Mouse (Mus musculus) liver, postnatal 0 days (tissue): ENCODE results near the gene Tdrd9. TPM values are rescaled to one million over a fixed set of nuclear protein-coding genes. Genes with fewer than 3 reads are reported as not detected.

ENCODE experiments used
- ATAC-seq: fragments of 200-750 bp; cut with Nextera tagmentation; 2 replicates; pipeline ENCODE4 v1.8.0; 2017; ENCODE audit warnings: mild to moderate bottlenecking, moderate library complexity
- DNase-seq: peaks from one replicate; pipeline ENCODE4 v3.0.0-alpha.2; 2016
- H3K27ac ChIP-seq: fragments of 300-500 bp; sonication (generic); 2 replicates; pipeline ENCODE4 v1.5.1; 2014; ENCODE audit warnings: antibody characterized with exemption, moderate library complexity, mild to moderate bottlenecking, low read depth
- H3K27me3 ChIP-seq: fragments of 300-500 bp; sonication (generic); 2 replicates; pipeline ENCODE4 v1.6.1; 2014; ENCODE audit warnings: low read length, control low read depth, mixed read lengths; ENCODE audit not compliant: insufficient read depth
- H3K36me3 ChIP-seq: fragments of 300-500 bp; sonication (generic); replicated peaks from 2 replicates; pipeline ENCODE4 v1.6.1; 2014; ENCODE audit warnings: mild to moderate bottlenecking, control low read depth, low read length, moderate library complexity, mixed read lengths; ENCODE audit not compliant: insufficient read depth
- H3K4me1 ChIP-seq: fragments of 300-500 bp; sonication (generic); 2 replicates; pipeline ENCODE4 v1.6.1; 2014; ENCODE audit warnings: antibody characterized with exemption, mild to moderate bottlenecking, control low read depth; ENCODE audit not compliant: insufficient read depth
- H3K4me2 ChIP-seq: fragments of 300-500 bp; sonication (generic); 2 replicates; pipeline ENCODE4 v1.6.1; 2014; ENCODE audit warnings: low read depth, mild to moderate bottlenecking, low read length, moderate library complexity, mixed read lengths
- H3K4me3 ChIP-seq: fragments of 300-500 bp; sonication (generic); 2 replicates; pipeline ENCODE4 v1.5.1; 2014; ENCODE audit warnings: low read depth, low read length
- H3K9ac ChIP-seq: fragments of 300-500 bp; sonication (generic); replicated peaks from 2 replicates; pipeline ENCODE4 v1.6.1; 2014; ENCODE audit warnings: mild to moderate bottlenecking, moderate library complexity
- H3K9me3 ChIP-seq: fragments of 300-500 bp; sonication (generic); 2 replicates; pipeline ENCODE4 v1.6.1; 2016; ENCODE audit warnings: mild to moderate bottlenecking, control low read depth, low read length, mixed read lengths
- CTCF ChIP-seq: sonication (generic); IDR thresholded peaks from 2 replicates; pipeline ENCODE4 v1.5.1; 2016; ENCODE audit warnings: antibody characterized with exemption, low read depth
- EP300 ChIP-seq: IDR thresholded peaks from 2 replicates; pipeline ENCODE4 v1.6.1; 2016; ENCODE audit warnings: antibody characterized with exemption, low read depth, mild to moderate bottlenecking
- WGBS: fragments of 180-500 bp; shearing (Covaris S2); extraction: QIAGEN DNeasy Blood & Tissue Kit; methylation state at CpG from one replicate; pipeline ENCODE4 v1.1.7; 2014; ENCODE audit not compliant: insufficient replicate concordance; 5-methylcytosine and 5-hydroxymethylcytosine counted together
- polyA plus RNA-seq: library from polyadenylated mRNA; unstranded; fragments of >200 nt; fragmentation: Nextera tagmentation; extraction: Ambion mirVana; gene quantifications from 2 replicates; pipeline ENCODE4 v1.2.1, GENCODE M21; 2015

The Tdrd9 gene
- polyA plus RNA-seq, 1 experiment from 2014 or later, result 0.21 TPM

DNA sequence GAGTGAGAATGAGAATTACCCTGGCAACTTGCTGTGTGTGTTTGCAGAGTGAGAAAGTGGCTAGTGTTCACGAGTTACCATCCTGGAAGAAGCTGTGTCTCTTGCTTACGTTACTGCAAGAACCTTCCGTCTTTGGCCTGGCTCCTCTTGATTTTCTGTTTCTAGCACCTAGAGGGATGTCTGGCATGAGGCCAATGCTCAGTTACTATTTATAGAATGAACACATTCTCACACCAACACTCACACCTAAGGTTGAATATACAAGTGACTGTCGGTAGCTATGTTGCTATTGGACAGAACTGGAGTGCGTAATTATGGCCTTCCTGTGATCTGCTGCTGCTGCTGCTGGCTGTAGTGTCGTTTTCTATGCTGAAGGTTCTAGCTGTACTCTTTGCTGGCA, 5.8 kb downstream of the Tdrd9 start:
- no peaks in the 10 kb centered on the region for H3K4me1 ChIP-seq
- no peaks in the 10 kb centered on the region for H3K27me3 ChIP-seq
- TF ChIP-seq CTCF, result no peak
- no peak for TF ChIP-seq EP300
- H3K9ac ChIP-seq, result no peak overlapping the region
- ATAC-seq (no peak), DNase-seq (no peak)
- no peak overlapping the region for H3K4me2 ChIP-seq
- no peak overlapping the region for H3K27ac ChIP-seq
- H3K36me3 ChIP-seq, result no peaks in the 10 kb centered on the region
- no peak overlapping the region for H3K4me3 ChIP-seq
- WGBS, result 68% methylated on average over 6 of the region's 6 CpGs
- no peaks in the 10 kb centered on the region for H3K9me3 ChIP-seq

DNA sequence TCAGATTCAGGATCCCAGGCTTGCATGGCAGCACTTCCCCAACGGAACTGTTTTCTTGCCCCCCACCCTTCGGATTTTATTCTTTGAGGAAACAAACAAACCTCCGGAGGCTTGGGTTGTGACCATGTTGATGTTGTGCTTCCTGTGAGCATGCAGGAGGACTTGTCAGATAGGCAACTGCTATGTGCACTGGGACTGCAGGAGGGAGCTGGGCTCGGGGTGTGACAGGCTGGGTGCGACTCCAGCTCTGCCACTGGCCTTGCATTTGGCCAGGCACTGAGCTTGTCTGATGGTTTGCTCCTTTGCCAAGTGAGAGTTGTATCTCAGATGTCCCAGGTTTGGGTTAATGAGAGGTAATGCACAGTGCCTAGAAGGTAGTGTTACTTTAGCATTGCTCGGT, 6.9 kb downstream of the Tdrd9 start:
- no peaks in the 10 kb centered on the region for H3K9me3 ChIP-seq
- H3K9ac ChIP-seq, result no peak overlapping the region
- WGBS, result 51% methylated on average over 6 of the region's 6 CpGs
- no peak overlapping the region for H3K4me2 ChIP-seq
- ATAC-seq (no peak), DNase-seq (no peak)
- TF ChIP-seq CTCF, result no peak
- no peak overlapping the region for H3K27ac ChIP-seq
- no peaks in the 10 kb centered on the region for H3K27me3 ChIP-seq
- H3K4me3 ChIP-seq, result no peak overlapping the region
- no peaks in the 10 kb centered on the region for H3K36me3 ChIP-seq
- H3K4me1 ChIP-seq, result 0 out of 2 replicates have a peak, but pooled peaks cover 3% of the 10 kb centered on the region

DNA sequence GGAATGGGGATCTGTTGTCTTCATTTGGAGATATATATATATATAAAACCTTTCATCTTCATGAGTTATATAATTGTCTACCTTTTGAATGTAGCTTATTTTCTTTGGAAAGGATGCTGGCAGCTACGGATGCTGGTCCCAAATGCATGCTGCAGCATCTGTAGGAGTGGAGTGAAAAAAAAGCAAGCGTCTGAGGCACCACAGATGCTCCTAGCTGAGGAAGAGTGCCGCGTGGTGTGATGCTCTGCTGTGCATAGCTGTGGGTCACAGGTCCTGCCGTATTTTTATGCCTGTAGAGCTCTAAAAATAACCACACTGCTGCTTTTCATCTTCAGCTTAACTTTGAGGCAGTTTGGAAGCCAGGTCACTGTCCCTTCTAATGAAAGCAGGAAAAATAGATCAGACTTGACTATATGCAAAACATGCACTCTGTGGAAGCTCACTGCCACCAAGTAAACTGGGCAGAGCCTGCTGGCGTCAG, 9.6 kb downstream of the Tdrd9 start, which contains the start of gene Rd3l:
Gene Rd3l, minus strand, starts transcription at position 431 of the 481 bp plus-strand sequence.
- Histone ChIP-seq H3K36me3 (no peaks in the 10 kb centered on the region), H3K9me3 (no peaks in the 10 kb centered on the region), H3K4me2 (no peak within 1 kb of the TSS), H3K27ac (no peak within 1 kb of the TSS), H3K9ac (no peak within 1 kb of the TSS), H3K4me1 (0 out of 2 replicates have a peak, but pooled peaks cover 3% of the 10 kb centered on the region), H3K27me3 (no peaks in the 10 kb centered on the region), H3K4me3 (no peak within 1 kb of the TSS)
- DNase-seq (no peak), ATAC-seq (no peak)
- no peak for TF ChIP-seq EP300
- no peak for TF ChIP-seq CTCF
- WGBS, result 65% methylated on average over 6 of the region's 6 CpGs

DNA sequence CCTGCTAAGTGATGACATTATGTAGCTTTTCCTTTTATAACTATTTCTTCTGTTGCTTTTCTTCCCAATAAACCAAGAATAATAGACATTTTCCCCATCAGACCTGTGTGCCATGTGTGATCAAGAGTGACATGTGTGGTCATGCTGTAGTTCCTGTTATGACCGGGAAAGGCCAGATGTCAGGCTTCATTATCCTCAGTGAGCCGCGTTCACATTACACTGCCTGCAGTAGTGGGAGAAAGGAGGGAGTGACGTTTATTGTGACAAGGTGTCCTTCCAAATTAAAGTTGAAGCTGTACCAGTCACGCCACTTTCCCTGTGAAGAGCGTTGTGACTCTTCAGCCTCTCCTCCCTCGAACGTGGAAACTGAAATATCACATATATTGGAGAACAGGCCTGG, 10.5 kb downstream of the Tdrd9 start:
- no peak for ATAC-seq
- H3K4me1 ChIP-seq, result 0 out of 2 replicates have a peak, but pooled peaks cover 3% of the 10 kb centered on the region
- H3K27me3 ChIP-seq, result no peaks in the 10 kb centered on the region
- WGBS, result 66% methylated on average over 8 of the region's 8 CpGs
- H3K9me3 ChIP-seq, result no peaks in the 10 kb centered on the region
- DNase-seq, result no peak
- H3K4me2 ChIP-seq, result no peak overlapping the region
- no peak overlapping the region for H3K4me3 ChIP-seq
- no peak overlapping the region for H3K9ac ChIP-seq
- TF ChIP-seq CTCF (no peak), EP300 (no peak)
- H3K36me3 ChIP-seq, result no peaks in the 10 kb centered on the region
- H3K27ac ChIP-seq, result no peak overlapping the region

DNA sequence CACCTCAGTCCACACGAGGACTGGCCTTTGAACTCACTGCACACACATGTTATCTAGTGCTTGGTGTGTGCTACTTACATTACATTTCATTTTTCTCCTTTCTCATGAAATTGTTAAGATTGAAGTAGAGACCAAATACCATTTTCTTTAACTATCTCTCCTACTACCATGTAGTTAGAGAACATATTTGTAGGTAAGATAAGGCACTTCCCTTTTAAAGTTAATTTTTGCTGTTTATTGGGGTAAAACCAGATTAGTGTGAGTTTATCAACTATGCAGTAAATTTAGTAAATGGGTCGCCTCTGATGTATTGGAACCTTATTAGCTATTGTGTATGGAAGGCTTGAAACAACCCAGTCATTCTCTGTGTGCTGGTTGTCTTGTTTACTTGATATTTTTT, 11.8 kb downstream of the Tdrd9 start:
- no peak for TF ChIP-seq EP300
- TF ChIP-seq CTCF, result no peak
- Histone ChIP-seq H3K4me2 (no peak overlapping the region), H3K27me3 (no peaks in the 10 kb centered on the region), H3K9me3 (no peaks in the 10 kb centered on the region), H3K27ac (no peak overlapping the region), H3K9ac (no peak overlapping the region), H3K4me1 (0 out of 2 replicates have a peak, but pooled peaks cover 3% of the 10 kb centered on the region), H3K36me3 (no peaks in the 10 kb centered on the region), H3K4me3 (no peak overlapping the region)
- 42% methylated on average over 2 of the region's 2 CpGs for WGBS
- ATAC-seq (no peak), DNase-seq (no peak)

DNA sequence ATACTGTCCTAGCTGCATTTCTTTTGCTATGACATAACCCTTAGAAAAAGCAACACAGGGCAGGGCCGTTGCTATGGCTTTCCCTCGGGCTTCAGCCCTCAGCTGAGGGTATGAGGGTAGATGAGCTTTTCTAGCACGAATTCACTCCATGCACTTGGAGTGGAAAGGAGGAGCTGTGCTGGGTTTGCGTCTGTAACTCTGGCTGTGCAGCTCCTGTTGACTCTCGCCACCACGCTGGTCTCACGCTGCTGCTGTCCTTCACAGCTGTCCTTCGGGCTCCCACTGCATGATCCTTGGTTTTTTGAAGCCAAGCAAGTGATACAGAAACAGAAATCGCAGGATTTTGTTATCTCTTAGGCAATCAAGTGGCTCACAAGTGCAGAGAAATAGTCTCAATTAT, 15.4 kb downstream of the Tdrd9 start:
- TF ChIP-seq CTCF (no peak), EP300 (no peak)
- no peak overlapping the region for H3K27ac ChIP-seq
- no peaks in the 10 kb centered on the region for H3K9me3 ChIP-seq
- no peaks in the 10 kb centered on the region for H3K27me3 ChIP-seq
- no peak for ATAC-seq
- no peak overlapping the region for H3K4me2 ChIP-seq
- DNase-seq, result no peak
- H3K36me3 ChIP-seq, result no peaks in the 10 kb centered on the region
- no peak overlapping the region for H3K9ac ChIP-seq
- no peak overlapping the region for H3K4me3 ChIP-seq
- WGBS, result 56% methylated on average over 9 of the region's 9 CpGs
- H3K4me1 ChIP-seq, result 0 out of 2 replicates have a peak, but pooled peaks cover 3% of the 10 kb centered on the region

DNA sequence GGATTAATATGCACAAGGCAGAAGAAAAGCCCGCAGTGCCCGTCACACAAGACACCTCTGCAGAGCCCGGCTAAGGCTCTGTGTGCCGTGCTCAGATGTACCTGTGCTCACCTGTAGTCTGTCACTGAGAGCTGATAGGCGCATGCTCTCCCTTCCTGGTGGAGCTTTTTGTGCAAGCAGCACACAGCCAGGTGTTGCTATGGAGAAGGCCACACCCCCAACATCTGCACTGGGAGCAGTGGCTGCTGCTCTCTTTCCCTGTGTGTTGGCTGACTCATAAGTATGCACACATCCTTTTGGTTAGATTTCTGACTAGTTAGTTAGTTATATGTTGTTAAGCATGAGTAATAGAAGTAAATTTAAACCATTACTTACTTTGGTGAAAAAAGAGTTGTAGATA, 21.3 kb downstream of the Tdrd9 start:
- no peaks in the 10 kb centered on the region for H3K9me3 ChIP-seq

More for the DNA sequence above, 21.3 kb downstream of the Tdrd9 start:
- DNase-seq (no peak), ATAC-seq (no peak)
- Histone ChIP-seq H3K27ac (no peak overlapping the region), H3K4me3 (no peak overlapping the region), H3K36me3 (no peaks in the 10 kb centered on the region), H3K9ac (no peak overlapping the region), H3K4me2 (no peak overlapping the region), H3K4me1 (no peaks in the 10 kb centered on the region), H3K27me3 (no peaks in the 10 kb centered on the region)
- WGBS, result 78% methylated on average over 5 of the region's 5 CpGs
- TF ChIP-seq EP300 (no peak), CTCF (no peak)
